Mouse (Mus musculus): Measurements from ENCODE around the gene Piezo1.

GRCm38 (mm10) chr8:122462510-122462909 is 88.6 kb downstream of the Piezo1 start:
- TF ChIP-seq CTCF (IDR thresholded peaks at IDR 0.05; ENCODE audit: low read depth) (no peak), EP300 (IDR thresholded peaks at IDR 0.05; ENCODE audit: low read depth) (no peak)
